Mouse (Mus musculus) urinary bladder, postnatal 0 days (tissue): ENCODE results near the gene Hps5. TPM values are rescaled to one million over a fixed set of nuclear protein-coding genes. Genes with fewer than 3 reads are reported as not detected.

Experiments used
- polyA plus RNA-seq: library from polyadenylated mRNA; unstranded; fragments of >200 nt; fragmentation: Nextera tagmentation; extraction: Ambion mirVana; gene quantifications from 2 replicates; pipeline ENCODE4 v1.2.1, GENCODE M21; 2015

Gene Hps5
- 6.7 and 7.4 TPM in 2 replicates for polyA plus RNA-seq

GRCm38 (mm10) chr7:46795287-46796205 is at the start of gene Hps5, which contains the start of gene Gtf2h1:
Gene Hps5 (minus strand): TSS chr7:46796064.
Gene Gtf2h1 (plus strand): TSS chr7:46796103.

GRCm38 (mm10) chr7:46840787-46841525 is 45.1 kb upstream of the Hps5 start, which contains the start of gene Ldha:
Gene Ldha (plus strand): TSS chr7:46841475.

GRCm38 (mm10) chr7:46751490-46751889 is 44.4 kb downstream of the Hps5 start, which contains the start of gene Saa2:
Gene Saa2 (plus strand): TSS chr7:46751790.

GRCm38 (mm10) chr7:46742880-46743279 is 53.0 kb downstream of the Hps5 start, which contains the start of gene Saa1:
Gene Saa1 (minus strand): TSS chr7:46742980.

GRCm38 (mm10) chr7:46732458-46732857 is 63.4 kb downstream of the Hps5 start, which contains the start of gene Saa4:
Gene Saa4 (minus strand): TSS chr7:46732603.

GRCm38 (mm10) chr7:46715600-46715999 is 80.3 kb downstream of the Hps5 start, which contains the start of gene Saa3:
Gene Saa3 (minus strand): TSS chr7:46715700.

Other genes starting within 250 kb of the Hps5 start
- 9.1 and 9.7 TPM in 2 replicates for gene Sergef, start 156.3 kb downstream of the Hps5 start, polyA plus RNA-seq
- 1.3 and 8.3 TPM in 2 replicates for gene Tph1, start 123.5 kb downstream of the Hps5 start, polyA plus RNA-seq
- gene Saal1, start 85.4 kb downstream of the Hps5 start, polyA plus RNA-seq = 11.8 and 13.0 TPM in 2 replicates
- 3.6 and 49.8 TPM in 2 replicates for gene Saa3, start 80.4 kb downstream of the Hps5 start, polyA plus RNA-seq
- not detected in 2 replicates for gene Saa4, start 63.5 kb downstream of the Hps5 start, polyA plus RNA-seq
- not detected in 2 replicates for gene Saa1, start 53.1 kb downstream of the Hps5 start, polyA plus RNA-seq
- not detected in 2 replicates for gene Saa2, start 44.3 kb downstream of the Hps5 start, polyA plus RNA-seq
- 35.1 and 38.9 TPM in 2 replicates for gene Gtf2h1, start within 50 bp of the Hps5 start, polyA plus RNA-seq
- 1,169 and 1,232 TPM in 2 replicates for gene Ldha, start 45.4 kb upstream of the Hps5 start, polyA plus RNA-seq
- not detected in 2 replicates for gene Ldhc, start 65.1 kb upstream of the Hps5 start, polyA plus RNA-seq
- 95.5 and 110 TPM in 2 replicates for gene Tsg101, start 123.9 kb upstream of the Hps5 start, polyA plus RNA-seq
- 6.6 and 7.9 TPM in 2 replicates for gene Uevld, start 162.5 kb upstream of the Hps5 start, polyA plus RNA-seq
- not detected in 2 replicates for gene Gm9999, start 187.5 kb upstream of the Hps5 start, polyA plus RNA-seq
- gene Spty2d1, start 212.3 kb upstream of the Hps5 start, polyA plus RNA-seq = 11.7 and 13.7 TPM in 2 replicates